Mouse (Mus musculus) megakaryocyte, embryonic 14.5 days (primary cell): ENCODE data around the gene Lmbrd2. TPM values are rescaled to one million over a fixed set of nuclear protein-coding genes. Genes with fewer than 3 reads are reported as not detected.

Experiments
- H3K27me3 ChIP-seq: replicated peaks from 2 replicates; pipeline ENCODE3; 2012; ENCODE audit warnings: inconsistent platforms
- H3K36me3 ChIP-seq: replicated peaks from 2 replicates; pipeline ENCODE3; 2012; ENCODE audit warnings: low read length, inconsistent platforms, mixed read lengths
- H3K4me1 ChIP-seq: 2 replicates; pipeline ENCODE4 v1.6.1; 2012; ENCODE audit warnings: inconsistent platforms
- H3K4me3 ChIP-seq: replicated peaks from 2 replicates; pipeline ENCODE3; 2012; ENCODE audit warnings: moderate library complexity, mild to moderate bottlenecking, inconsistent platforms
- H3K9me3 ChIP-seq: 2 replicates; pipeline ENCODE4 v1.6.1; 2012; ENCODE audit warnings: inconsistent platforms
- FLI1 ChIP-seq: IDR thresholded peaks from 2 replicates; pipeline ENCODE4 v1.6.1; 2012; ENCODE audit warnings: low read length, inconsistent platforms, mixed read lengths
- GATA1 ChIP-seq: IDR thresholded peaks from 3 replicates; pipeline ENCODE4 v1.6.1; 2012; ENCODE audit warnings: mixed read lengths, low read length, inconsistent platforms, borderline replicate concordance
- polyA plus RNA-seq: library from polyadenylated mRNA; stranded (reverse); fragments of >175 nt; gene quantifications from 2 replicates; pipeline ENCODE4 v1.2.3, GENCODE M21; 2012; ENCODE audit warnings: low replicate concordance; ENCODE audit not compliant: insufficient read depth

Lmbrd2 gene
- polyA plus RNA-seq, 1 experiment = 0.44 TPM

DNA sequence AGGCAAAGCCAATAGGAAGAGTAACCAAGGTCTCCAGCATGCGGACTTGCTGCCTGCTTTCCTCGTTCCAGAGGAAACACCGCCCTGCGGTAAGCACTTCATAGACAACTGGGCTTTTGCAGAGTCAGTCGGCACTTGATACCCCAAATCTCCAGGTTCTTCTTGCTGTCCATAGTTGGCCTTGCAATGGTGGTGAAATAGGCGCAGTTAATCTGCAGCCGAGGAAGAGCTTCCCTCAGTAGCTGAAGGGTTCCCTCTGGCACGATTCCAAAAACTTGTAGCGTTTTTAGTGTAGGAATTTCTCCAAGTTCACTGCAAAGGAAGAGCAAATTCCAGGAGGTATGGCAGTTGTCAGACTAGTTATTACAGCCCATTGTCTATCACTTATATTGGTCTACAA is 26.8 kb upstream of the Lmbrd2 start:
- no peak for TF ChIP-seq FLI1
- no peak for TF ChIP-seq GATA1
- H3K36me3 ChIP-seq = peaks cover 92% of the 10 kb centered on the region
- H3K4me3 ChIP-seq = no peak overlapping the region
- H3K4me1 ChIP-seq = no peaks in the 10 kb centered on the region
- H3K27me3 ChIP-seq = no peaks in the 10 kb centered on the region
- no peaks in the 10 kb centered on the region for H3K9me3 ChIP-seq

DNA sequence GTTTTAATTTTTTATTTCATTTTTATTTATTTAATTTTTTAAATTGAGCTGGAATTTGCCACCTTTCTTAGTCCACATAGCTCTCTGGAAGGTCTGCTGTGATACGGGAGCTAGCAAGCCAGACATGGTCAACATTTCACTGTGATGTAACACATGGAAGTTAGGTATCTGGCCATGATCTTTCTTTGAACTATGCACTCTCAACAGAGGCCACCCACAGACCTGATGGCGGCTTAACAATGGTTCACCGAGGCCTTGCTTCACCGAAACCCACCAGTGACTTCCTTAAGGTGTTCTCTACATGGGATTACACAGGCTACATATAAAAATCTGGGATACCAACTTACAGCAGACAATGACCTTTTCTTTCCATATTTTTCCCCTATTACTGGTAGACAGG is 26.2 kb upstream of the Lmbrd2 start:
- H3K4me1 ChIP-seq = peaks cover 3% of the 10 kb centered on the region; the same call in 1 of the 2 replicates
- H3K4me3 ChIP-seq = no peak overlapping the region
- TF ChIP-seq FLI1 (no peak), GATA1 (no peak)
- H3K36me3 ChIP-seq = peaks cover 92% of the 10 kb centered on the region
- no peaks in the 10 kb centered on the region for H3K9me3 ChIP-seq
- no peaks in the 10 kb centered on the region for H3K27me3 ChIP-seq

DNA sequence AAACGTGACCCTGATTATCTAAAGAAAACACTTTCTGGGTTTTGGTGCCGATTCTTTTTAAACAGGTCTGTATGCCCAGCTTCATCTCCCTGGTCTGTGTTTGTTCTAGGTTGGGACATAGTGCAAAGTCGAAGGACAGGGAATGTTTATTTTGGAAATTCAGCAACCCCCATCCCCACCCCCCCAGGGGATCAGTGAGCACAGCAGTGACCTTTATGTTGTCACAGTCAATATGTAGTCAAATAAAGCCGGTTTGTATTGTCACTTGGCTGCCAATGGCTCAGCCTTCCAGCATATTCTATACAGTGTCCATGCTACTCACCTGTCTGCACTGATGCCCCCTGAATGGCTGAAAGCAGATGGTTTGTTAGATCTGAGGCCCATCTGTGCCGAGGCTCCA is 25.8 kb upstream of the Lmbrd2 start:
- Histone ChIP-seq H3K4me1 (peaks cover 3% of the 10 kb centered on the region; the same call in 1 of the 2 replicates), H3K27me3 (no peaks in the 10 kb centered on the region), H3K36me3 (peaks cover 94% of the 10 kb centered on the region), H3K9me3 (no peaks in the 10 kb centered on the region), H3K4me3 (no peak overlapping the region)
- no peak for TF ChIP-seq FLI1
- TF ChIP-seq GATA1 = no peak

DNA sequence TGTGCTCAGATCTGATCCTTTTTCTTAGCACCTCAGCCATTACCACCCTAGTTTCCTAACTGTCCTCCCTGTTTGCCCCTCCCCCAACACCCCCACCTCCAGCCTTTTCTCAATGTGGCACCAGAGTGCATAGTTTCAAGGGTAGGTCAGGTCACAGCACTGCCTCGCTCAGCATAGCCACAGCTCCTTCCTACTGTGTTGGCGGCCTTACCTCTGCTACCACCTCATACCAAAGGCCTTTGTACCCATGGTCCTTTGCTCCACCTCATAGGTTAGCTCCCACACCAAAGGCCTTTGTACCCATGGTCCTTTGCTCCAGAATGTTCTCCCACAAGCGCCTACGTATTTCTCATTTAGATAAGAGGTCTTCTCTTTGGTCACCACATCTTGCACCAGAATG is 21.5 kb upstream of the Lmbrd2 start:
- H3K36me3 ChIP-seq = peaks cover 95% of the 10 kb centered on the region
- no peaks in the 10 kb centered on the region for H3K9me3 ChIP-seq
- H3K27me3 ChIP-seq = no peaks in the 10 kb centered on the region
- H3K4me3 ChIP-seq = no peak overlapping the region
- peaks cover 3% of the 10 kb centered on the region; the same call in 1 of the 2 replicates for H3K4me1 ChIP-seq
- TF ChIP-seq FLI1 (no peak), GATA1 (no peak)

DNA sequence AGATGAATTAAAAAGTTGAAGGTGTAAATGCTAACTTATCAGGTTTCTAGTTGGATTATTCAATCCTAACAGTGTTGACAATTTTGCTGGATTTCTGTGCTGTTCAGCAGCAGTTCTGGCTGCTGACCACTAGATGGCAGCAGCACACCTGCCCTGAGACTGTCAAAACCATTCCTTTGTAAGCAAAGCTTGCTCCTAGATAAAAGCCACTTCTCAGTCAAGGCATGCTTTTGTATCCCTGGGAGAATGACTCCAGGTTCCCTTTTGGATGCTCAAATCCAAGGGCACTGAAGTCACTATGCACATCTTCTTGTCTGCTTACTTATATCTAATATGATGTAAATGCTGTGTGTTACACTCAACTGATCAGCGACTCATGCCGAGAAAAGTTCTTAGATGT is 20.3 kb upstream of the Lmbrd2 start:
- H3K4me1 ChIP-seq = peaks cover 3% of the 10 kb centered on the region; the same call in 1 of the 2 replicates
- H3K4me3 ChIP-seq = no peak overlapping the region
- TF ChIP-seq GATA1 (no peak), FLI1 (no peak)
- H3K27me3 ChIP-seq = no peaks in the 10 kb centered on the region
- no peaks in the 10 kb centered on the region for H3K9me3 ChIP-seq
- H3K36me3 ChIP-seq = peaks cover 95% of the 10 kb centered on the region

DNA sequence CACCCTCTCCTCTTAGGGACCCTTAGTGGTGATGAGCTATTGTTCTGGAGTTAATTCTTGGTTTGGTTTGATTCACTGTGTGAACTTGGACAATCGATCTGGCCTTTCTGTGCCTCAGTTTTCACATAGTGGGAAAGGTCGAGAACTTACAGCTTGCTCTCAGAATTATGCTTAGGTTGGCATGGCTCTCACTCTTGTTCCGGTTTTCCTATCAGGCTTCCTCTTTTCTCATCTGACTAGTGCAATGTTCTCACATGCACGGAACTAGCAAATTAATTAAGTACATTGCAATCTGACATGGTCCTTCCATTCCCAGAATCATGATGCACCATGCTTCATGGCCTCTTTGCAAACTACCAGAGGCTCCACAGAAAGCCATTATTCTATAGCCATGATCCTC is 17.4 kb upstream of the Lmbrd2 start:
- TF ChIP-seq GATA1 (no peak), FLI1 (no peak)
- no peaks in the 10 kb centered on the region for H3K9me3 ChIP-seq
- no peaks in the 10 kb centered on the region for H3K27me3 ChIP-seq
- peaks cover 15% of the 10 kb centered on the region for H3K4me1 ChIP-seq
- peaks cover 94% of the 10 kb centered on the region for H3K36me3 ChIP-seq
- no peak overlapping the region for H3K4me3 ChIP-seq

DNA sequence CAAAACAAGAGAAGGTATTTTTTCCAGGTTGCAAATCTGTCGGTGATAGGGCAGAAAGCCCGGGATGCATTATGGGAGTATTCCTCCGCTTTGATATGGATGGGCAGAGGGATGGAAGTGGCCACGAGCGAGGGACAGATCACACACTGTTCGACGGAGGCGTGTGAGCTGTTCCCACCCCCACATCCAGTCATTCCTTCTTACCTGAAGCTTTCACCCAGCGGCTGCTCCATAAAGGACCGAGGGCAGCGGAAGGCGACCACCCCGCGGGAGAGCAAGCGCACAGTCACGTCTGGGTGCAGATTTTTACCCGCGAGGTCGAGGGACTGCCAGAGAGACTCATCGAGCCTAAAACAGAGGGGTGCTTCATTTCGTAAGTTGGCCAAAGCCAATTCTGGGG is 15.5 kb upstream of the Lmbrd2 start:
- H3K4me3 ChIP-seq = no peak overlapping the region
- H3K36me3 ChIP-seq = peaks cover 92% of the 10 kb centered on the region
- TF ChIP-seq GATA1 (no peak), FLI1 (no peak)
- H3K4me1 ChIP-seq = peaks cover 21% of the 10 kb centered on the region
- H3K27me3 ChIP-seq = no peaks in the 10 kb centered on the region
- no peaks in the 10 kb centered on the region for H3K9me3 ChIP-seq

DNA sequence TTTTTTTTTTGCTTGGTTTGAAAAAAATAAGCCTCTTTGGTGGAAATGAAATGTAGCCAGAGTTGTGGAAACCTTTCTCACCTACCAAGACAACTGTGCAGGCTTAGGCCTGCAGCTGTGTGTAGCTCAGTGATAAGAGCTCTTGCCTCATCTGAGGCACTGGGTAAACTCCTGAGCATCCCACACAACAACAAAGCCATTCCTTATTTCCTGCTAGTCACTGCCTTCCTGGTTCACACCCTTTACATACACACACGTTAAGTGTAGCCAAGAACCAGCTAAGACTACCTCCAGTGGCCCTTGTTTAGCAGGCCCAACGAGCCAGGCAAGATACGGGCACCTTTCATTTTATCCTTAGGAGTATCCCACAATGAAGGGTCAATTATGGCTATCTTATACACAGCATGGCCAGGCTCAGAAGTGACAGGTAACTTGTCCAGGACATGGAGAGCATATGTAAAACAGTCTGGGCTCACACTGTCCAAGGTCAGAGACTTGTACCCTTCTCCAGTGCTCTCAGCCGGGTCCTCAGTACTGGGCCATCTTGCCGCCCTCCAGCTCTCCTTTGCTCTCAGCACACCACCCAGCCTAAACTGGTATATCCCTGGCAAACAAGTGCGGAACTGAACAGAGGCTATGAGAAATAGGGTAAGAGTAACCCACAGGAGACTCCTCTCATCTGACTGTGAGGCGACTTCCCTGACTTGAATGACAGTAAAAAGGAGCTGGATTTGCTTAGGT is 13.1 kb upstream of the Lmbrd2 start:
- no peak for TF ChIP-seq FLI1
- no peak for TF ChIP-seq GATA1
- Histone ChIP-seq H3K9me3 (no peaks in the 10 kb centered on the region), H3K27me3 (no peaks in the 10 kb centered on the region), H3K4me1 (peaks cover 24% of the 10 kb centered on the region), H3K36me3 (peaks cover 89% of the 10 kb centered on the region), H3K4me3 (no peak overlapping the region)

DNA sequence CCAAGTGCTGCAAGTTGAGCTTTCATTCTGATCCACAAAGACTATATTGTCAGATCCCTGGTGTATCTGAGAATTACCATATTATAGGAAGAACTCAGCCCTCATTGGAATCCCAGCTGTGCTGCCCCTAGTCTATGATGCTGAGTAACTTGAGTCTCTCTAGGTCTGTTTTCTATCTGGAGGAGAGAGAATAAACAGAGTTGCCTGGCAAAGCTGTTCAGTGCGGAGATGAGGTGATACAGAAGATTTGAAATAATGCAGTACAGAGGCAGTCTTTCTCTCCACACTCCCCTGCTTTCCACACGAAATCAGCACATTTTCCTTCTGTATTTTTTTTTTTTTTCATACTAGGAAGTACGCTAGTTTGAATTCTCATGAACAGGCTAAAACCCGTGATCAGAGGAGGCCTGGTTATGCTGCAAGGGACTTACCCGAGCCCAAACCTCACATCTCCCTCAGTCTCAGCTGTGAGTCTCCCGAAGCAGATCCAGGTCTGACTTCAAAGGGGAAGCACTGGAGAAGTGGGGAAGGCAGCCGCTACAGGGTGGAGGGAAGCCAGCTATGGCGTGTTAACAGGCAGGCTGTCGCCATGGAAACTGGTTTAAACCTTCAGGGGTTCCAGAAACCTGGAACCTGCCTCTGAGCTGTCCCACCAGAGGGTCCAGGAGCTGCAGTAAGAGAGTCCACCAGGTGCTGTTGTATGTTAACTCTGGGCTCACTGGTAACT is 9.4 kb upstream of the Lmbrd2 start:
- Histone ChIP-seq H3K27me3 (no peaks in the 10 kb centered on the region), H3K36me3 (peaks cover 85% of the 10 kb centered on the region), H3K4me3 (no peak overlapping the region), H3K9me3 (no peaks in the 10 kb centered on the region), H3K4me1 (peaks cover 38% of the 10 kb centered on the region)
- TF ChIP-seq FLI1 = no peak
- TF ChIP-seq GATA1 = no peak

DNA sequence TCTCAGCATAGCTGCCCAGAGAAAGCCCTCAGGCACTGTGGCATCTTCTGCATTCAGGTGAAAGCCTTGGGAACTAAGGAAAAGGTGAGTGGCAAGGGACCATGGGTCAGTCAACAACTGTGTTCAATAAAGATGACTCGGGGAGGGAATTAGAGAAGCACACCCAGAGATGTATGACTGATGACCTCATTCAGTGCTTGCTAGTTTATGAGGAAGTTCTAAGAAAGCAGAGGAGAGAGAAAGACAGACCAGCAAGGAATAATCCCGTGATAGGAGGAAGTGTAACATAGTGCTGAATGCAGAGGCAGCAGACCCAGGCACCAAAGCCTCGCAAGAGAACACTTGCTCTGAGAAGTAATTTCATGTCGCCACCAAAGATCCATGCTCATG is 8.9 kb upstream of the Lmbrd2 start:
- Histone ChIP-seq H3K27me3 (no peaks in the 10 kb centered on the region), H3K4me1 (peaks cover 41% of the 10 kb centered on the region), H3K36me3 (peaks cover 85% of the 10 kb centered on the region), H3K4me3 (no peak overlapping the region), H3K9me3 (no peaks in the 10 kb centered on the region)
- no peak for TF ChIP-seq FLI1
- TF ChIP-seq GATA1 = no peak
